Mouse (Mus musculus) MEL-GATA-1-ER (cell line): ENCODE data around the gene Ddx46.
A peak's percentile ranks its signal among the peaks of the same experiment; 100 is the strongest.

Source experiments
- DNase-seq: peaks from one replicate; pipeline ENCODE4 v3.0.0-alpha.2; 2012; ENCODE audit warnings: low read depth; ENCODE audit errors: extremely low read depth

The Ddx46 gene

GRCm38 (mm10) chr13:55721516-55721915 is 86.7 kb downstream of the Ddx46 start:
- DNase-seq, result no peak

GRCm38 (mm10) chr13:55721995-55722394 is 87.2 kb downstream of the Ddx46 start:
- no peak for DNase-seq

- DNase-seq, result peak; percentile 38
Observed at GRCm38 (mm10) chr13:55726598-55727119, 91.8 kb downstream of the Ddx46 start.

GRCm38 (mm10) chr13:55727120-55727838 is 92.5 kb downstream of the Ddx46 start, which contains the start of gene Pcbd2:
Pcbd2 (plus strand) TSS chr13:55727368.
- peak; percentile 50 for DNase-seq

- peak; percentile 73 for DNase-seq
Observed at GRCm38 (mm10) chr13:55727839-55728238, 93.0 kb downstream of the Ddx46 start.

GRCm38 (mm10) chr13:55730716-55731115 is 95.9 kb downstream of the Ddx46 start:
- no peak for DNase-seq
